Mouse (Mus musculus) midbrain, postnatal 0 days (tissue): ENCODE results near the gene Anapc5. TPM values are rescaled to one million over a fixed set of nuclear protein-coding genes. Genes with fewer than 3 reads are reported as not detected.
A peak's percentile ranks its signal among the peaks of the same experiment; 100 is the strongest.

ENCODE experiments used
- ATAC-seq: fragments of 200-750 bp; cut with Nextera tagmentation; 2 replicates; pipeline ENCODE4 v1.8.0; 2017; ENCODE audit warnings: moderate number of reproducible peaks, mild to moderate bottlenecking, moderate TSS enrichment, moderate library complexity; ENCODE audit not compliant: low FRiP score
- DNase-seq: peaks from one replicate; pipeline ENCODE4 v3.0.0-alpha.2; 2015; ENCODE audit warnings: low spot score
- H3K27ac ChIP-seq: fragments of 300-500 bp; sonication (generic); 2 replicates; pipeline ENCODE4 v1.5.1; 2014; ENCODE audit warnings: low read depth, mild to moderate bottlenecking, low read length, mixed read lengths
- H3K27me3 ChIP-seq: fragments of 300-500 bp; sonication (generic); 2 replicates; pipeline ENCODE4 v1.6.1; 2014; ENCODE audit warnings: low read length, control low read depth, mixed read lengths; ENCODE audit not compliant: insufficient read depth
- H3K36me3 ChIP-seq: fragments of 300-500 bp; sonication (generic); 2 replicates; pipeline ENCODE4 v1.6.1; 2014; ENCODE audit warnings: low read length, control low read depth, mixed read lengths; ENCODE audit not compliant: insufficient read depth
- H3K4me1 ChIP-seq: fragments of 300-500 bp; sonication (generic); 2 replicates; pipeline ENCODE4 v1.6.1; 2014; ENCODE audit warnings: mild to moderate bottlenecking, control low read depth, antibody characterized with exemption, low read length, mixed read lengths; ENCODE audit not compliant: insufficient read depth
- H3K4me2 ChIP-seq: fragments of 300-500 bp; sonication (generic); 2 replicates; pipeline ENCODE4 v1.6.1; 2014; ENCODE audit warnings: low read depth, mild to moderate bottlenecking, low read length, mixed read lengths; ENCODE audit not compliant: poor library complexity, severe bottlenecking
- H3K4me3 ChIP-seq: fragments of 300-500 bp; sonication (generic); 2 replicates; pipeline ENCODE4 v1.5.1; 2014; ENCODE audit warnings: low read depth, mild to moderate bottlenecking, low read length, moderate library complexity
- H3K9ac ChIP-seq: fragments of 300-500 bp; sonication (generic); replicated peaks from 2 replicates; pipeline ENCODE4 v1.6.1; 2014; ENCODE audit warnings: mild to moderate bottlenecking, low read length, moderate library complexity, mixed read lengths; ENCODE audit not compliant: poor library complexity, severe bottlenecking
- H3K9me3 ChIP-seq: fragments of 300-500 bp; sonication (generic); 2 replicates; pipeline ENCODE4 v1.6.1; 2016; ENCODE audit warnings: low read length, control low read depth
- CTCF ChIP-seq: IDR thresholded peaks from 2 replicates; pipeline ENCODE4 v1.5.1; 2016; ENCODE audit warnings: antibody characterized with exemption, mild to moderate bottlenecking
- WGBS: fragments of 180-500 bp; shearing (Covaris S2); extraction: QIAGEN DNeasy Blood & Tissue Kit; methylation state at CpG from one replicate; pipeline ENCODE4 v1.1.7; 2014; 5-methylcytosine and 5-hydroxymethylcytosine counted together
- polyA plus RNA-seq: library from polyadenylated mRNA; unstranded; fragments of >200 nt; fragmentation: Nextera tagmentation; extraction: Ambion mirVana; gene quantifications from 2 replicates; pipeline ENCODE4 v1.2.1, GENCODE M21; 2015
- total RNA-seq: library from RNA; depleted of rRNA; stranded (reverse); fragments of >200 nt; gene quantifications from 2 replicates; pipeline ENCODE4 v1.2.3, GENCODE M21; 2014

Gene Anapc5
- total and polyA plus RNA-seq, 2 experiments from 2014 or later, result 463 to 464 TPM

GRCm38 (mm10) chr5:122849521-122850318 lies 28.6 kb upstream of the Anapc5 start, which contains the start of gene Rnf34:
Gene Rnf34, plus strand, starts transcription at chr5:122850048.
- Histone ChIP-seq H3K4me1 (peaks cover 7% of the 10 kb centered on the region), H3K27ac (peak within 1 kb of the TSS; percentile 89), H3K36me3 (no peaks in the 10 kb centered on the region), H3K4me2 (peak within 1 kb of the TSS; percentile 96), H3K9ac (peak within 1 kb of the TSS; percentile 84), H3K9me3 (no peaks in the 10 kb centered on the region), H3K27me3 (no peaks in the 10 kb centered on the region), H3K4me3 (peak within 1 kb of the TSS; percentile 69)
- TF ChIP-seq CTCF, result no peak
- WGBS, result 1% methylated on average over 57 of the region's 61 CpGs
- peak; percentile 99 for DNase-seq
- ATAC-seq, result peak; percentile 100

- ATAC-seq (no peak), DNase-seq (no peak)
- Histone ChIP-seq H3K27me3 (no peaks in the 10 kb centered on the region), H3K9ac (no peak overlapping the region), H3K36me3 (no peaks in the 10 kb centered on the region), H3K9me3 (no peaks in the 10 kb centered on the region), H3K4me1 (no peaks in the 10 kb centered on the region), H3K4me2 (no peak overlapping the region), H3K27ac (no peak overlapping the region), H3K4me3 (no peak overlapping the region)
- TF ChIP-seq CTCF, result no peak
- WGBS, result 82% methylated on average over 5 of the region's 5 CpGs
Measured at GRCm38 (mm10) chr5:122843799-122844198, 22.7 kb upstream of the Anapc5 start.

DNA sequence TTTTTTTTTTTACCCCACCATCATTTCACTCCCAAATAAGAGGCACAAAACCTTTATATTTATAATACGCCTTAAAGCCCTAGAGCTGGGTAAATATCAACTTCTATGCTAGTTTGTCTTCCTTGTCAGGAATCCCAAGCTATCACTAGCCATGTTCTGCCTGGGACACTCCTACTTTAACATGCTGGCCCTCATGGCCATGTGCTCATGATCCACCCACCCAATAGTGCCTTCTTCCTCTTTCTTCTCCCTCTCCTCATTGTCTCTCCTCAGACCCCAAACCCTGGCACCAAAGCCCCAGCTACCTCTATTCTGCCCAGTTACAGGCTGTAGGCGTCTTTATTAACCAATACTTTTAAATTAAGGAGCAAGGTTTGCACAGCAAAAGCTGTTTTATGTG lies 20.0 kb upstream of the Anapc5 start:
- no peaks in the 10 kb centered on the region for H3K36me3 ChIP-seq
- H3K4me3 ChIP-seq, result no peak overlapping the region
- H3K4me1 ChIP-seq, result no peaks in the 10 kb centered on the region
- no peak overlapping the region for H3K4me2 ChIP-seq
- ATAC-seq (no peak), DNase-seq (no peak)
- no peaks in the 10 kb centered on the region for H3K27me3 ChIP-seq
- H3K27ac ChIP-seq, result no peak overlapping the region
- no peaks in the 10 kb centered on the region for H3K9me3 ChIP-seq
- no peak for TF ChIP-seq CTCF
- 90% methylated on average over 2 of the region's 2 CpGs for WGBS
- no peak overlapping the region for H3K9ac ChIP-seq

- no peak for TF ChIP-seq CTCF
- no peak overlapping the region for H3K4me3 ChIP-seq
- no peaks in the 10 kb centered on the region for H3K27me3 ChIP-seq
- no peak for ATAC-seq
- no peak for DNase-seq
- no peak overlapping the region for H3K27ac ChIP-seq
- no peaks in the 10 kb centered on the region for H3K4me1 ChIP-seq
- no peaks in the 10 kb centered on the region for H3K36me3 ChIP-seq
- no peaks in the 10 kb centered on the region for H3K9me3 ChIP-seq
- H3K9ac ChIP-seq, result no peak overlapping the region
- no peak overlapping the region for H3K4me2 ChIP-seq
- 80% methylated on average over 10 of the region's 10 CpGs for WGBS
Measured at GRCm38 (mm10) chr5:122832996-122833395, 11.9 kb upstream of the Anapc5 start.

GRCm38 (mm10) chr5:122832536-122832935 lies 11.4 kb upstream of the Anapc5 start:
- Histone ChIP-seq H3K9me3 (no peaks in the 10 kb centered on the region), H3K27me3 (no peaks in the 10 kb centered on the region), H3K36me3 (no peaks in the 10 kb centered on the region), H3K4me2 (no peak overlapping the region), H3K27ac (no peak overlapping the region), H3K4me1 (no peaks in the 10 kb centered on the region), H3K9ac (no peak overlapping the region), H3K4me3 (no peak overlapping the region)
- ATAC-seq (no peak), DNase-seq (no peak)
- 85% methylated on average over 10 of the region's 10 CpGs for WGBS
- TF ChIP-seq CTCF, result no peak

DNA sequence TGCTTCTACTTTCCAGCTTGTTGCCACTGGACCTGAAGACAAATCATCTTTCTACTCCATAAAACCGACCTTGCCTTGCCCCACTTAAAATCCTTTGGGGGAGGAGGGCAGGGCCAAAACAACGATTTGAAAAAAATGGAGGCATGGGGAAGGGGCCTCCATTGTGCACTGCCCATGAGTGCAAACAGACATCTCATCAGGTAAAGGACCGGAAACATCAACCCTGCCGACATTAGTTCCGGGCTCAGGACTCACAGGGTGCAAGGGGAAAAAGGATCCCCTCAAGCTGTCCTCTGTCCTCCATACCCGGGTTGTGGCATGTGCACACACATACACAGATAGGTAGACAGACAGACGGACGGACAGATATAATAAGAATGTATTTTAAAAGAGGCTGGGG lies 4.0 kb upstream of the Anapc5 start:
- whole genome bisulfite sequencing, result 82% methylated on average over 8 of the region's 8 CpGs

More for the DNA sequence above, 4.0 kb upstream of the Anapc5 start:
- H3K9ac ChIP-seq, result no peak overlapping the region
- H3K9me3 ChIP-seq, result no peaks in the 10 kb centered on the region
- no peaks in the 10 kb centered on the region for H3K27me3 ChIP-seq
- ATAC-seq (no peak), DNase-seq (no peak)
- no peaks in the 10 kb centered on the region for H3K36me3 ChIP-seq
- H3K27ac ChIP-seq, result no peak overlapping the region
- H3K4me3 ChIP-seq, result no peak overlapping the region
- no peak overlapping the region for H3K4me2 ChIP-seq
- H3K4me1 ChIP-seq, result no peaks in the 10 kb centered on the region
- TF ChIP-seq CTCF, result no peak
